Mouse (Mus musculus) liver, adult (tissue): ENCODE data around the gene Nr5a1.

Source experiments
- GATA4 ChIP-seq: IDR thresholded peaks from 2 replicates; pipeline ENCODE4 v1.6.1; 2014; ENCODE audit warnings: mild to moderate bottlenecking, low read length; ENCODE audit not compliant: insufficient replicate concordance

The Nr5a1 gene

DNA sequence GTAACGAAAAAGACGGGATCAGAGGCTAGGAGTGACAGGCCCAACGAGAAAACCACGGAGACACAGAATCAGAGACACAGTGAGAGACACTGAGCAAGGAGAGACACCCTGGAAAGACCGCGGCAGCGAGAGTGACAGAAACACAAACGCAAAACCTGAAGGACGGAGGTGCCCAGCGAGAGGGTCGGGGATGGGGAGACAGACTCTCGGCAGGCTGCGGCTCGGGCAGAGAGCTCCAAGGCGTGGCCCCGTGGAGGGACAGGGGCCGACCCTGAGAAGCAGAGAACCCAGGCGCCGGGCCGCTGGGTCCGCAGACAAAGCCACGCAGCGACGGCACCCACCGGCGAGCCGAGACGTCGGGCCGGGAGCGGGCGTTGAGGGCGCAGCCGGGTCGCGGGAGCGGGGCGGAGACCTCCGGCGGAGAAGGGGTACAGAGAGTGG lies 2.9 kb downstream of the Nr5a1 start:
- TF ChIP-seq GATA4 = no peak

DNA sequence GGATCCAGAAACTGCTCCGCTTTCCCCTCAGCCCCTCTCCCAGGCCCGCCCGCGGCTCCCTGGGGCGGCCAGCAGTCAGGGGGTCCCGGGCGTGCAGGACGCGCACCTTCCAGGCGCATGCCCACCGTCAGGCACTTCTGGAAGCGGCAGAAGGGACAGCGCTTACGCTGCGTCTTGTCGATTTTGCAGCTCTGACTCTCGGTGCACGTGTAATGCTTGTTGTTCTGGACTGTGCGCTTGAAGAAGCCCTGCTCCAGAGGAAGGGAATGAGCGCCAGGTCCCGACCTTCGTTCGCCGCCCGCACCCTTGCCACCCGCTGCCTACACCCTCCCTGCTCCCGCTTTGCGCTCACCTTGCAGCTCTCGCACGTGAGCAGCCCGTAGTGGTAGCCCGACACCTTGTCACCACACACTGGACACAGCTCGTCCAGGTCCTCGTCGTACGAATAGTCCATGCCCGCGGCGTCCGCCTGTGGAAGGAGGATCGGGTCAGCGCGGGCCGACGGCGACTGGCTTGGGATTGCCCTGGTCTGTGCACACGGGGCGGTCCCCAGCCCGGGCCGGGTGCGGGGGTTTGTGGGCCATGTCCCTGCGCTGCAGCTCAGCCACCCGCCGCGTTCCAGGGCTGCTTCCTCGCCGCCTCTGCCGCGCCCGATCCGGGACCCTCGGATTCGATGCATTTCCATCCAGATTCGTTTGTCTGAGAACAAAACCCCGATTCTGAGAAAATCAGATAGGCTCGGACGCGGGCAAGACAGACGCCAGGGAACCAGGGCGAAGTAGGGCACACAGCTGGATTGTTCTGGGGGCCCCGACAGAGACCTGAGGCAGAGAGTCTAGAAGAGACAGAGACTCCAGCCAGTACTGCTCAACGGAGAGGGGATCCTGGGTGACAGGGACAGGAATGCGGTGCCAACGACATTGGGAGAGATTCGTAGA lies 3.8 kb downstream of the Nr5a1 start:
- TF ChIP-seq GATA4 = no peak

DNA sequence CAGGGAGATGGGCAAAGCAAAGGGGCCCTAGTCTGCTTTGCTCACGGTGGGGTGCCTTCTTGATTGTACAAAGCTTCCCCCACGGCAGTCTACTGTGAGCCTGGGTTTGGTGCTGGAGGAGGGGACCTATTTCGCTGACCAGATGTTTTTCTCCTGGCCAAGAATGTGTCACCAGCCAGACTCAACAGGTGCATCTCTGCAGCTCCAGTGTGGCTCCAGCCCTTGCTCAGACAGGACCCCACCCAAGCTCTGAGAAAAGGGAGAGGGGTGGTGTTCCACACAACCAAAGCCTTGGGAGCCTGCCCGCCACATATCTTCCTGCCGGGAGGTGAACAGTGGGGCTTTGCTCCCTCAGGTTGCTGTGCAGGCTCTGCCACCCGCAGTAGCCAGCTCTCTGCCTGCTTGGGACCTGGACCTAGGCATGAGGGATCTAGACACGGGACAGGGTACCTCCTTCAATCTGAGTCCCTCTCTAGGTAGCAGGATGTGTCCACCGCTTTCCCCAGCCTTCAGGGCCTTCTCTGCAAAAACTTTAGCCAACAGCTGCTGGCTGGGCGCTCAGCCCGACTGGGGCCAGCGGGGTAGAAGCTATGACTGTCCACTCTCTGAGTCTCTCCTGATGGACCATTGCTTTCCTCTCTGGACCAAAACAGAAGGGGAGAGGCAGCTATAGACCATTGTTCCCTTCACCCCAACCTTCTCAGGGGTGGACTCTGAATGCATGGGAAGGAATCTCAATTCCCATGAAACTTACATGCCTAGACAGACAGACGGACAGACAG lies 5.2 kb downstream of the Nr5a1 start:
- TF ChIP-seq GATA4 = no peak

DNA sequence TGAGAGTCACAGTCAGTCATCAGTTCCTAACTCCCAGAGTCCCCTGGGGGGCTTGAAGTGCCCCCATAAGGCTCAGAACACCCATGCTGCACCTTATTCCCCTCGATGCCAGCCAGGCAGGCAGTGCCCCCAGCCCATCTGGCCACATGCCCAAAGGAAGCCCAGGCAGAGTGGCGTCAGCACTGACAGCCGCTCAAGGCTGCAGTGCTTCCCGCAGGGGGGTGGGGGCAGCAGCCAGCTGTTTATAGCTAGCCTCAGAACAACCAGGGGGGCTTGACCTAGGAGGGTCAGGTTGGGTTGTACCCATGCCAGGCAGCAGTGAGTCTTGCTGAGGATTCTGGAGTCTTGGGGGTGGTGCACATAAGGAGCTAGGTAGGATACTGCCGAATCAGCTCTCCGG lies 7.7 kb downstream of the Nr5a1 start:
- no peak for TF ChIP-seq GATA4

DNA sequence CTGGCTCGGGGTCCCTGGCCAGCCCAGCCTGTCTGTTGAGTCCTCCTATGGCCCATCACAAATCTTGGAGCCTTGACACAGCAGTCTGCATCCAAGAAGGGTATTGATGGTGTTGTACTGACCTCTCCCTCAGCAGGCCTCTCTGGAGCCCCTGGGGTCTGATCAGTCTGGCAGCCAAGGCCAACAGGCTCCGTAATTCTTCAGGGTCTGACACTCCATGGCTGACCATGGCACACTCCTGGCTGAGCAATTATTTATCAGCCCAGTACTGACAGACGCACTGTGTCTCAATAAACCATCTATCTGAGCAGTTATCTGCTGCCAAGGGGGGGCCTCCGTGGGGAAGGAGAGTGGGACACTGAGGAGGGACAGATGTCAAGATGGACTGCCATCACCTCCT lies 9.3 kb downstream of the Nr5a1 start:
- TF ChIP-seq GATA4 = no peak

DNA sequence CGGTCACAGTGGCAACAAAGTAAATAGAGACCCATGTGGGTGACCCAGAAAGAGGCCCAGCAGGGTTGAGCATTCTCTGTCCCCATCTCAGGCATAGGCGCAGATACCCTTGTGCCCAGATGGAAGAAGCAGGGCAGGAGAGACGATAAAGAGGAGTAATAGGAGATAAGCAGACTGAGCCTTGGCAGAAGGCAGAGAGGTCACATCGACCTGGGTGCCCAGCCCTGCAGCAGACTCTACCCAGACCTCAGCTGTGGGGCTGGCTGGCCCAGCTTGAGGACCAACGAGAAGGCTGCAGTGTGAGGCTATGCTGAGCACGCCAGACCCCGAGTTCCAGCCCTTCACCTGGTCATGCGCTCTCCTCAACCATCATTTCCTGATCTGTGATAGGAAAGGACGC lies 10.0 kb downstream of the Nr5a1 start:
- no peak for TF ChIP-seq GATA4

DNA sequence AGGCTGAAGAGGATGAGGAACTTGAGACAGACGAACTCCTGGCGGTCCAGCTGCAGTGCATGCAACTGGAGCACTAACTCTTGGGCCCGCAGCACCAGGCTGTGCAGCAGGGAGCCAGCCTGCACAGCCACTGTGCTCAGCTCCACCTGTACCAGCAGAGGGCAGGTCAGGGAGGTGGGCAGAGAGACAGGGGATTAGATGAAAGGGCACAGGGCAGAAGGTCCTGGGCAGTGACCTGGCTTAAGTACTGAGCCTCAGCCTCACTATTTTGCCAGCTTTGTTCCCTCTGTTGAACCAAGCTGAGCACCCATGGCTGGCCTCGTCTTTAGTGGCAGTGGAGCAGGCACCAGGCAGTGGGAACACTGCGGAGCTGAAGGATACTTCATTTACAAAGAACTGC lies 14.2 kb downstream of the Nr5a1 start:
- no peak for TF ChIP-seq GATA4

DNA sequence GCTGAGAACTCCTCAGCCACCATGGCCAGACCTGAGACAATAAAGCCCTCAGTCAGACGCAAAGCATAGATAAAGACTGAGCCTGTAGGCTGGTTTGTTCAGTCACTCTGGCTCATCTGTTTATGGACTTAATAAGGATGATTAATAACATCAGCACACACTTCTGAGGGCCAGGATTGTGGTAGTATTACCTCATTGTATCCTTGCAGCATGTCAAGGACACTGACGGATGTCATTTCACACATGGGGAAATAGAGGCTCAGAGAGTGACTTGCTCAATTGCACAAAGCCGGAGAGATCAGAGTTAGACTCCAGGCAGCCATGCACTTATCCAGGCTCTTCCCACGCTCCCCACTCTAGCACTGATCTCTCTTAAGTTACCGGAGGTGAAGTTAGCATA lies 15.7 kb downstream of the Nr5a1 start:
- TF ChIP-seq GATA4 = no peak

DNA sequence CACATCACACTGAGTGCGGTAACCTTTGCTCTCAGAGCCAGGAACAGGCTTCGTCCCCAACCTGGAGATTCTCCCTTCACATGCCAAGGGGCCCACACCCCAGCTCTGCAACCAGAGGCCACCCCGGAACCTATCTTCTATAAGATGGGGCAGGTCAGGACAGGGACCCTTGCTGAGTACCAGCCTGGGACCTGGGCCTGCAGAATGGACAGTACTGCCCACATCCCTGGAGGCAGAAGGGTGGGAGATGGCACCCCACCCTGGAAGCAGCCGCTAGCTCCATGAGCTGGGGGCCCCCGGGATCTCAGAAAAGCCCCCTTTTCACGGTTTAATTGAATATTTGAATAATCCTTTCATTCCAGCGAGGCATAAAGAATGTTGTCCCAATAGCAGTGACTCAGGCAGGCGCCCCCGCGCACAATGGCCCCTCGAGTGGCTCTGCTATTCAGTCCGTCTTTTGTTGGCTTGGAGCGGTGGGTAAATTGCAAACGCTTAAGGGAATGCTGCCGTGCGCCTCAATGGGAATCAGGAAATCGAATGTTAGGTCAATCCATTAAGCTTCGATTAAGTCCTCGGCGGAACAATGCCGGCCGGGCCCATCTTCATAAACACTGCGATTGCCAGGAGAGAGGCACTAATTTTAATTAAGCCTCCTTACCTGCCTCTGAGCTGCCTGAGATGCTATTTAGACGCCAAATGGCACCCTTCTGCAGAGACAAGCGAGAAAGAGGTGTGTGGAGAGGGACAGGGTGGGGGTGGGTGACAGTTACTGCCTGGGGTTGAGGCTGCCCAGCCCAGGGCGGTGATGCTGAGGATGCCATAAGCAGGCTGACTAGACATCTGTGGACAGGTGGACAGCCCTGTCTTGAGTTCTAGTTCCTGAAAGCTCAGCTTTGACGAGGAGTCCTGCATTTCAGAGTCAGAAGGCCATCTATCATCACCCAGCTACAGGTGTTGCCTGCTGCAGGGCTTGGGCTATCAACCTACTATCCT lies 16.9 kb downstream of the Nr5a1 start:
- no peak for TF ChIP-seq GATA4

DNA sequence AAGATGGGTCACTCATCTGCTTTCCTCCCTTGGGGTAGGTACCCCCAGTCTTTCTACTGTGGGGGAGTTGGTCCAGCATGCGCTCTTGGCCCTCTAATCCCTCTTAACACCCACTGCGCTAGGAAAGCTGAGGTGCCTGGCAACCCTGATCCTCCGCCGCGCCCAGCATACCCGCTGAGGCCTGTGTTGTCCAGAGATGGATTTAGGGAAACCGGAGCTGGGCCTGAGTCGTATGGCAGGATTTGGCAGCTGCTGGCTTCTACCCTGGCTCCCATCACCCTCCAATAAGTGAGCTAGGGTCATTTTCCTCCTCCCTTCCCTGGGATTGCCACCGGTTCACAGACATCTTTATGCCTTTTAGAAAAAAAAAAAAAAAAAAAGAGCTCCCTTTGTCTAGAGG lies 18.6 kb downstream of the Nr5a1 start:
- no peak for TF ChIP-seq GATA4

DNA sequence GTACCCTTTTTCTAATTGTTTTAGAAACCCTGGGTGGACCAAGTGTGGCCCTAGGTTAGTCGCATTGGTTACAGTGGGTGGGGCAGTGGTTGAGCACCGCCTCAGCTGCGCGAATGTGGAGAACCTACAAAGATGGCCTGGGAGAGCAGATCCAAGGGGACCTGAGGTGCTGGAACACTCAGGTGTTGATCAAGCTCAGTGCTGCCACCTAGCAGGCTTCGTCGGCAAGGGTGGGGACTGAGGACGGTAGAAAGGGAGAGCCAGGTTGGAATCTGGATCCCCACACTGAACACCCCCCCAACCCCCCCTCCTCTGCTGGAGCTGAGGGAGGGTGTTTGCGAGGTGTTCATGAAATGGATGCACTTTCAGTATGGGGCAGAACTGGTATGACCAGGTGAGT lies 22.8 kb downstream of the Nr5a1 start:
- no peak for TF ChIP-seq GATA4

DNA sequence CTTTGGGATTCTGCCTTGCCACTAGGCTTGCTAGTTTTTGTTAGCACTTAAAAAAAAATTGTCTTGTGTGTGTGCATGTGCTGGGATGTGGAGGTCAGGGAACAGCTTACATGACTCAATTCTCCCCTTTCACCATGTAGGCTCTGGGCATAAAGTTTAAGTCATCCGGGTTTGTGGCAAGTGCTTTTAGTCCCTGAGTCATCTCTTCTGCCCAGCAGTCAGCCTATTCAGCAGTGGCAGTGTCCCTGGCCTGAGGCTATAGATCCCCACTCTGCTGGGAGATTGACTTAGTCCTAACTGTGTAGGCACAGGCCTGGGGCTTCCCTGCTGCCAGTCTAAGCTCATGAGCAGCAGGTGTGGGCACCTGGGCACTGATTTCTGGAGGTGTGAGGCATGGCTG lies 24.5 kb downstream of the Nr5a1 start:
- no peak for TF ChIP-seq GATA4

DNA sequence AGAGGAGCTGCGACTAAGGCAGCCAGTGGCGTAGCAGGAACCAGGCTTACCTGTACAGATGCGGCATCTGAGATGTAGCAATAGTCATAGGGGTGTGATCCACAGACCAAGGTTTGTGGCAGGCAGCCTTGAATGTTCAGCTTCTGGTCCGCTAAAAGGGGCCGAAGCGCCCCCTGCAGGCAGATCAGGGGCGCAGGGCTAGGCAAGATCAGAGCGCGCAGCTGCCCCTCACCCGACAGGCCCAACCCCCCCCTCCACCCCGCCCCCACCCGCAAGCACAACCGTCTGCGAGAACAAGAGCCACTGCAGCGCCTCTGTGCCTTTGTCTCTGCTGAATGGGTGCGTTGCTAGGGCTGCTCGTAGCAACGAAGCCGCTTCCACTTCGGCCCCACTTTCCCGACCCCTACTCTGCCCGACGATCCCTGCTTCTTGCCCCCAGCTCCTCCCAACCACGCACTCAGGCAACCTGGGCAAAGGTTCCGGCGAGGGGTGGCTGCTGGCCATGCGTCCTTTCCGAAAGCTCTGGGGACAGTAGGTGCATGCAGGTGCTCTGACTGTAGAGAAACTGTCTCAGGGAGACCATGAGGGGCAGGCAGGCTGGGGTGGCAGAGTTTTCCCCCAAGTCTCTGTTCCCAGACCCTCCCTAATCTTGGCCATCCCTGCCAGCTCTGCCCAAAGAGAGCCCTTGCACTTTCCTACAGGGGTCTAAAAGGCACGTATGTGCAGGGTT lies 25.4 kb downstream of the Nr5a1 start:
- TF ChIP-seq GATA4 = no peak

DNA sequence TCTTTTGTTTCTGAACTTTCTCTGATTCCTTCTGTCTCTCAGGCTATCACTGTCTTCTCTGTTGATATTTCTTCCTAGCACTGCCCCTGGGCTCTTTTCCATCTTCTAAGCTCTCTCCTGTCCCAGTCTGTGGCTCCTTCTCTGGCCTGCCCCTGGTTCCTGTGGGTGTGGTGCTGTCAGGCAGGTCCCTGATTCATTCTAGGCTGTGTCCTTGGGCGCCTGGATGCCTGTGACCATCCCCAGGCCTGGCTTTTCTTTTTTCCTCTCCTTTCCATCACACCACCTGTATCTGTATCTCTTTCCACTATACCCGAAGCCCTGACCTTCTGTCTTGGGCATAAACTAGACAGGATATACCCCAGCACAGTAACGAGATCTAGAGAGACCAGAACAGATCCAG lies 28.6 kb downstream of the Nr5a1 start:
- TF ChIP-seq GATA4 = no peak

DNA sequence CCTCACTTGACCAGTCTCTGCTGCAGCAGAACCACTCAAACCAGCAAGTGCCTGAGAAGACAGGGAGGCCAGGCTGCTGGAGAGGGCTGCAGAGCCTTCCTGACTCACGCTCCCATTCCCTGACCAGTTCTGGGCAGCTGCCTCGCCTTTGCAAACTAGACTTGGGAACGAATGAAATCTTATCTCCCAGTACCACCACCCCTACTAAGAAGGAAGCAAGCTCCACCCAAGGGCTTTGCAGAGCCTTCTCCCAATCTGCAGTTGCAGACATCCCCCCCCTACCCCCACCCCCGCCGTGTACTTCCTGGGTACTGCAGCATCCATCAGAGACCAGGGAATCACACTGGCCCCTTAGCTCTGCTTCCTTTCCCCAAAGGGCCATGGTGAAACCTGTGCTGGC lies 31.3 kb downstream of the Nr5a1 start:
- no peak for TF ChIP-seq GATA4

DNA sequence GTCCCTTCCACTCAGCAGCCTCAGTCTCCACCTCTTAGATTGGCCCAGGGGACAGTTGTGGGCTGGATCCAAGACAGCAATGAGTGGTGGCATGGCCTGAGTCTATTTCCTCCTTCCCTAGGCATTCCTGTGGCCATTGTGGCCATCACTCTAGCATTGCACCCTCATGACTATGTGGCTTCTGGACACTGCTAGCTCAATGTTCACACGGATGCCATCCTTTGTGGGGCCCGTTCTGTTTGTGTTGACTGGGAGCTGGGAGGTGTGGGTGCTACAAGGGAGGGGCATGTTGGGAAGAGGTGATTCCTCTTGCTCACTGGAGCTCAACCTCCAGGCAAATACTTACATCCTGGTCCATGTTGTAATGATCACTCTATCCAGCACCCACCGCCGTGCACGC lies 32.1 kb downstream of the Nr5a1 start:
- TF ChIP-seq GATA4 = no peak
